Mouse (Mus musculus) ES-E14 (cell line): ENCODE measurements around the gene Slc35f1.

Experiments
- HCFC1 ChIP-seq: IDR thresholded peaks from 2 replicates; pipeline ENCODE4 v1.6.1; 2012; ENCODE audit warnings: low read length, inconsistent platforms, borderline replicate concordance; ENCODE audit not compliant: insufficient read depth
- ZC3H11A ChIP-seq: IDR thresholded peaks from 2 replicates; pipeline ENCODE4 v1.6.1; 2012; ENCODE audit warnings: low read depth, mild to moderate bottlenecking, inconsistent platforms, low read length, borderline replicate concordance

GRCm38 (mm10) chr10:52860851-52861250 is 170.5 kb downstream of the Slc35f1 start:
- TF ChIP-seq ZC3H11A (no peak), HCFC1 (no peak)
